Mouse (Mus musculus) liver, embryonic 16.5 days (tissue): Measurements from ENCODE around the gene Kcnb1. TPM values are rescaled to one million over a fixed set of nuclear protein-coding genes. Genes with fewer than 3 reads are reported as not detected.

Source experiments
- ATAC-seq: fragments of 200-750 bp; cut with Nextera tagmentation; 2 replicates; pipeline ENCODE4 v1.8.0; 2017; ENCODE audit warnings: low read depth, mild to moderate bottlenecking, moderate number of reproducible peaks, moderate library complexity
- H3K27ac ChIP-seq: fragments of 300-500 bp; sonication (generic); 2 replicates; pipeline ENCODE4 v1.5.1; 2014; ENCODE audit warnings: mild to moderate bottlenecking, low read length
- H3K27me3 ChIP-seq: fragments of 300-500 bp; sonication (generic); 2 replicates; pipeline ENCODE4 v1.6.1; 2014; ENCODE audit warnings: low read depth, low read length, mixed read lengths; ENCODE audit not compliant: control insufficient read depth, insufficient read depth
- H3K36me3 ChIP-seq: fragments of 300-500 bp; sonication (generic); 2 replicates; pipeline ENCODE4 v1.6.1; 2014; ENCODE audit warnings: mild to moderate bottlenecking; ENCODE audit not compliant: control insufficient read depth, insufficient read depth
- H3K4me1 ChIP-seq: fragments of 300-500 bp; sonication (generic); 2 replicates; pipeline ENCODE4 v1.6.1; 2014; ENCODE audit warnings: low read depth, low read length, mixed read lengths; ENCODE audit not compliant: control insufficient read depth
- H3K4me2 ChIP-seq: fragments of 300-500 bp; sonication (generic); 2 replicates; pipeline ENCODE4 v1.6.1; 2014; ENCODE audit warnings: low read depth, low read length, mixed read lengths
- H3K4me3 ChIP-seq: fragments of 300-500 bp; sonication (generic); 2 replicates; pipeline ENCODE4 v1.5.1; 2014; ENCODE audit warnings: low read depth, mild to moderate bottlenecking, low read length
- H3K9ac ChIP-seq: fragments of 300-500 bp; sonication (generic); 2 replicates; pipeline ENCODE4 v1.6.1; 2014; ENCODE audit warnings: low read depth, low read length
- H3K9me3 ChIP-seq: fragments of 300-500 bp; sonication (generic); replicated peaks from 2 replicates; pipeline ENCODE4 v1.6.1; 2016; ENCODE audit warnings: low read length; ENCODE audit not compliant: control insufficient read depth
- WGBS: fragments of 180-500 bp; shearing (Covaris S2); extraction: QIAGEN DNeasy Blood & Tissue Kit; methylation state at CpG from one replicate; pipeline ENCODE4 v1.1.7; 2014; ENCODE audit not compliant: insufficient replicate concordance; 5-methylcytosine and 5-hydroxymethylcytosine counted together
- polyA plus RNA-seq: library from polyadenylated mRNA; unstranded; fragments of >200 nt; fragmentation: Nextera tagmentation; extraction: Ambion mirVana; gene quantifications from 2 replicates; pipeline ENCODE4 v1.2.1, GENCODE M21; 2015

Gene Kcnb1
- polyA plus RNA-seq, 1 experiment from 2014 or later = 0.14 TPM

DNA sequence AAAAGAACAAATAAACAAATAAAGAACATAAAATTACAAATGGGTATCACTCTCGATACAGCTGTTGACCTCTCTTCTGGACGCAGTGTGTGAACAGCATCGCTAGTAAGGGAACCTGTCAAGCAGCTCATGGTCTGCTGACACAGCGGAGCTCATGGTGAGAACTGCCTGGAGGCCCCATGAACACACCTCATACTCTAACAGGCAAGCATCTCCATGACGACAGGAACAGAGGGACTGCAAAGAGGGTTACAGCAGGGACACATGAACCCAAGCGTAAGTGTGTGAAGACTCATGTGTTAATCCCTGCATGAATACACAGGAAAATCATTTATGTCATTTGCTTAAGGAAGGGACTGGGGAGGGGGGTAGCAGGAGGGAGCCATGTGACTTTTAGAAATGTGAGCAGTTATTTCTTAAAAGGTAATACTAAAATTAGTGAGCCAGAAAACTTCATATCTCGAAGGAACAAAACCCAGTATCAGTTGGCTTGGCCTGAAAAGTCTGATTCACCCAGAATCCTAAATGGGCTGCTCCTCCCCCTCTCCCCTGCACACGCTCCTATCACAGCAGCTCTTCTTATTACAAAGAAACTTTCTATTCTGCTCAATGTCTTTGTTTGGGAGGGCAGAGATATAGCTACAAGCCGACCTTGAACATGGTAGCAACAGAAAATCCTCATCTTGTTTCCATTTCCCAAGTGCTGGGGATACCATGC, 136.7 kb downstream of the Kcnb1 start:
- Histone ChIP-seq H3K9me3 (no peaks in the 10 kb centered on the region), H3K27me3 (no peaks in the 10 kb centered on the region), H3K36me3 (peaks cover 66% of the 10 kb centered on the region), H3K9ac (no peak overlapping the region), H3K27ac (no peak overlapping the region), H3K4me2 (peak overlapping the region; percentile 11; the same call in 1 of the 2 replicates), H3K4me3 (no peak overlapping the region), H3K4me1 (peaks cover 21% of the 10 kb centered on the region)
- WGBS = 65% methylated on average over 9 of the region's 9 CpGs
- no peak for ATAC-seq

DNA sequence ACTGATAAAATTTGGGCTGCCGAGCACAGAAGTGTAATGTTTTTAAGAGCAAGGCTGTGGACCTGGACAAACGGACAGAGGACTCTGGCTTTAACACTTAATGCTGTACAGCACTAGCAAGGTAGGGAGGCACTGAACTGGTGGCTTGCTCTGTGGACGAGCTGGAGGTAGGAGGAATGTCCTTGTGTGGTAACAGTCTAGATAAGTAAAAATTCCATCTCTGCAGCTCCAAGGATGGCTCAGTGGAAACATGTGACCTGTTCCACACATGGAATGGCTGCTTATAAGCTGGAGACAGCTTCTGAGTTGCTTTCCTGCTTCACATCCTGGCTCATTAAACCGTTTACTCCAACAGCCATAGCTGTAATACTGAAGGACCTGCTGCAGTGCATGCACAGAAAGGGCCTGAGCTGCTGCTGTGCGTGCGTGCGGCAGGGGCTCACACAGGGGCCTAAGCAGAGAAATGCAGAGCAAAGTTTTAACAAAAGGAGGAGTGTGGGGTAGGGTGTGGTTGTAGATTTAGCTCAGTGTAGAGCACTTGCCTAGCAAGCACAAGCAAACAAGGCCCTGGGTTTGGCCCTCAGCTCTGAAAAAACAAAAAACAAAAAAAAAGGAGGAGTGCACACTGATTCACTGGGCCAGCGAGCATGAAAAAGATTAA, 141.1 kb downstream of the Kcnb1 start:
- Histone ChIP-seq H3K4me1 (peaks cover 18% of the 10 kb centered on the region), H3K4me3 (no peak overlapping the region), H3K9ac (no peak overlapping the region), H3K27ac (no peak overlapping the region), H3K4me2 (no peak overlapping the region), H3K36me3 (peaks cover 70% of the 10 kb centered on the region), H3K9me3 (no peaks in the 10 kb centered on the region), H3K27me3 (no peaks in the 10 kb centered on the region)
- ATAC-seq = no peak
- WGBS = 75% methylated on average over 8 of the region's 8 CpGs

DNA sequence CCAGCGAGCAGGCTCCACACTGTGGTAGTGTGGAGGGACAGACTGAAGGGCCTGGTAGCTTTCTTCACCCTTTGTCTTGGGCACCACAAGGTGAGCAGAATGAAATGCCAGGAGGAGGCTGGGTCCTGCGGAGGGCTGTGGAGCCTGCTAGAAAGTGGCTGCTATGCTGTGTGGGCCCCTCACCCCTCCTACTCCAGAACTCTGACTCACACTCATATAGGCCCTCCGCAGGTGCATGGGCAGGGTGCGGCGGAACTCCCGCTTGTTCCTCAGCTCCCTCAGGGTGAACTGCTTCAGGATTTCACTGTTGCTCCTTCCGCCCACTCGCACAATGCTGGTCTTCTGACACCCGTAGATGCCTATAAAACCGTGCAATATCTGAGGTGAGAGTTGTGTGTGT, 141.7 kb downstream of the Kcnb1 start:
- Histone ChIP-seq H3K27ac (no peak overlapping the region), H3K9me3 (no peaks in the 10 kb centered on the region), H3K9ac (no peak overlapping the region), H3K4me3 (no peak overlapping the region), H3K36me3 (peaks cover 70% of the 10 kb centered on the region), H3K27me3 (no peaks in the 10 kb centered on the region), H3K4me2 (no peak overlapping the region), H3K4me1 (peaks cover 16% of the 10 kb centered on the region)
- 94% methylated on average over 10 of the region's 10 CpGs for WGBS
- ATAC-seq = no peak

Other genes starting within 250 kb of the Kcnb1 start
- 27.7 and 29.6 TPM in 2 replicates for gene Stau1, start 193.9 kb downstream of the Kcnb1 start, polyA plus RNA-seq
- gene Ddx27, start 175.0 kb downstream of the Kcnb1 start, polyA plus RNA-seq = 32.9 and 36.0 TPM in 2 replicates
- gene Znfx1, start 127.1 kb downstream of the Kcnb1 start, polyA plus RNA-seq = 10.2 and 11.8 TPM in 2 replicates
- 0.71 and 1.2 TPM in 2 replicates for gene Ptgis, start 50.4 kb upstream of the Kcnb1 start, polyA plus RNA-seq
- 1.3 and 1.5 TPM in 2 replicates for gene B4galt5, start 159.0 kb upstream of the Kcnb1 start, polyA plus RNA-seq
- 14.7 and 15.1 TPM in 2 replicates for gene Slc9a8, start 231.6 kb upstream of the Kcnb1 start, polyA plus RNA-seq